Comparison of ENCODE assay signal across 23 mouse cellular contexts in the genomic region with DNA sequence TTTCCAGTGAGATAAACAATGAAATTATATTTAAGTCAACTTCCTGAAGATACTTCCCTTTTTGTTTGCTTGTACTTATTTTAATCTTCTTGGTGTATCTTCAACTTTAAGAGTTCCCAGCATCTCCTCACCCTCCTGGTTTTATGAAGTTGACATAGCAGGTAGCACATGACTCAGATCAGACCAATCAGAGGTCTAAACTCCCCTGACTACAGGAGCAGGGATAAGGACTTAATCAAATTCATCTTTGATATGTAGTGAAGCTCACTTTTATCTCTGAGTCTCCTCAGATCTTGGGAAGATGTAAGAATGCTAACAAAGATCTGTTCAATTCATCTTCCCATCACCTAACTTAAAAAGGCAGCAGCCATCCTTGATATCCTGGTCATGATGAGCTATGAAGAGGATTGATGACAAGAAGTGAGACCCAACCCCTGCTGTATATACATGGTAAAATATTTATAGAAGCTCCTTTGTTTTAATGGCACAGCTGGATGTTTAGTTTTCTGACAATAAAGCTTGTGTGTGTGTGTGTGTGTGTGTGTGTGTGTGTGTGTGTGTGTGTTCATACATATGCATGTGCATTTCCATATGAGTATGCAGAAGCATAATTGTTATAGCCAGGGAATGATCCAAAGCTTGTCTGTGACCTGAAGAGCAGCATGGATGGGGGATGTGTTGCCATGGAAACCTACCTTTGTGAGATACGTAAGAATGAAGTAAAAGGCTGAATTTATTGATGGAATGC. TPM values are rescaled to one million over a fixed set of nuclear protein-coding genes. Genes with fewer than 3 reads are reported as not detected.
DNase-seq lines count a peak whose midpoint lies in the region; ATAC-seq lines count a peak whose summit lies in the region.
"Had no signal": no experiment of that assay in that cellular context is flagged by ENCODE, and none has a peak within 500 bp of the region (broad histone marks: within the 10 kb centered on the region; RNA-seq: fewer than 3 reads in every experiment).

No protein-coding gene starts in this region.

- WGBS in forebrain, embryonic 12.5 days, result 21% methylated on average over 1 of the region's 1 CpGs
- WGBS in forebrain, embryonic 11.5 days, result 45% methylated on average over 1 of the region's 1 CpGs
- WGBS in neural tube, embryonic 13.5 days, result 18% methylated on average over 1 of the region's 1 CpGs
- 11% methylated on average over 1 of the region's 1 CpGs for WGBS in midbrain, embryonic 15.5 days
- WGBS in heart, embryonic 12.5 days, result 59% methylated on average over 1 of the region's 1 CpGs

- H3K36me3 ChIP-seq in forebrain, embryonic 12.5 days (replicated peaks), result no peaks in the 10 kb centered on the region
- H3K36me3 ChIP-seq in forebrain, embryonic 11.5 days (ENCODE audit: control insufficient read depth, insufficient read depth, low read length), result no peaks in the 10 kb centered on the region
- no peaks in the 10 kb centered on the region for H3K36me3 ChIP-seq in neural tube, embryonic 13.5 days
- no peaks in the 10 kb centered on the region for H3K36me3 ChIP-seq in midbrain, embryonic 15.5 days (replicated peaks)
- no peaks in the 10 kb centered on the region for H3K36me3 ChIP-seq in heart, embryonic 12.5 days
- H3K36me3 ChIP-seq: embryonic facial prominence, embryonic 15.5 days; heart, embryonic 15.5 days; kidney, embryonic 15.5 days had no signal

- no peak overlapping the region for H3K9ac ChIP-seq in forebrain, embryonic 12.5 days
- no peak overlapping the region for H3K9ac ChIP-seq in forebrain, embryonic 11.5 days (ENCODE audit: low read length)
- no peak overlapping the region for H3K9ac ChIP-seq in neural tube, embryonic 13.5 days
- H3K9ac ChIP-seq in midbrain, embryonic 15.5 days, result no peak overlapping the region
- no peak overlapping the region for H3K9ac ChIP-seq in heart, embryonic 12.5 days
- H3K9ac ChIP-seq: embryonic facial prominence, embryonic 15.5 days; heart, embryonic 15.5 days; kidney, embryonic 15.5 days had no signal

- H3K27me3 ChIP-seq in forebrain, embryonic 12.5 days, result no peaks in the 10 kb centered on the region
- no peaks in the 10 kb centered on the region for H3K27me3 ChIP-seq in forebrain, embryonic 11.5 days (ENCODE audit: control insufficient read depth, insufficient read depth, low read length)
- H3K27me3 ChIP-seq in neural tube, embryonic 13.5 days, result no peaks in the 10 kb centered on the region
- H3K27me3 ChIP-seq in midbrain, embryonic 15.5 days (replicated peaks), result no peaks in the 10 kb centered on the region
- H3K27me3 ChIP-seq in heart, embryonic 12.5 days (replicated peaks), result no peaks in the 10 kb centered on the region
- H3K27me3 ChIP-seq: embryonic facial prominence, embryonic 15.5 days; heart, embryonic 15.5 days; kidney, embryonic 15.5 days had no signal

- peaks cover 4% of the 10 kb centered on the region; the same call in 1 of the 2 replicates for H3K4me1 ChIP-seq in forebrain, embryonic 12.5 days
- H3K4me1 ChIP-seq in forebrain, embryonic 11.5 days (replicated peaks; ENCODE audit: control insufficient read depth, insufficient read depth, low read length), result no peaks in the 10 kb centered on the region
- no peaks in the 10 kb centered on the region; the same call in 1 of the 2 replicates for H3K4me1 ChIP-seq in neural tube, embryonic 13.5 days (replicated peaks)
- peaks cover 9% of the 10 kb centered on the region for H3K4me1 ChIP-seq in midbrain, embryonic 15.5 days
- H3K4me1 ChIP-seq in heart, embryonic 12.5 days (replicated peaks), result no peaks in the 10 kb centered on the region
- H3K4me1 ChIP-seq: embryonic facial prominence, embryonic 15.5 days; heart, embryonic 15.5 days; kidney, embryonic 15.5 days had no signal

- H3K4me3 ChIP-seq in forebrain, embryonic 12.5 days (replicated peaks), result no peak overlapping the region
- no peak overlapping the region for H3K4me3 ChIP-seq in forebrain, embryonic 11.5 days (ENCODE audit: low read depth, low read length)
- H3K4me3 ChIP-seq in neural tube, embryonic 13.5 days, result no peak overlapping the region
- H3K4me3 ChIP-seq in midbrain, embryonic 15.5 days, result no peak overlapping the region
- H3K4me3 ChIP-seq in heart, embryonic 12.5 days, result no peak overlapping the region
- H3K4me3 ChIP-seq: embryonic facial prominence, embryonic 15.5 days; gastrocnemius, adult 2 months; heart, embryonic 15.5 days; kidney, embryonic 15.5 days had no signal

- no peak overlapping the region for H3K4me2 ChIP-seq in forebrain, embryonic 12.5 days
- no peak overlapping the region for H3K4me2 ChIP-seq in forebrain, embryonic 11.5 days (ENCODE audit: low read depth, low read length, severe bottlenecking)
- H3K4me2 ChIP-seq in neural tube, embryonic 13.5 days, result no peak overlapping the region
- H3K4me2 ChIP-seq in midbrain, embryonic 15.5 days, result no peak overlapping the region
- H3K4me2 ChIP-seq in heart, embryonic 12.5 days, result no peak overlapping the region
- H3K4me2 ChIP-seq: embryonic facial prominence, embryonic 15.5 days; heart, embryonic 15.5 days; kidney, embryonic 15.5 days; liver, embryonic 11.5 days had no signal

- peak; percentile 55; the same call in 1 of the 2 replicates for ATAC-seq in forebrain, embryonic 12.5 days (ENCODE audit: low FRiP score)
- ATAC-seq in forebrain, embryonic 11.5 days (replicated peaks; ENCODE audit: low FRiP score), result no peak
- peak; percentile 40; the same call in 1 of the 2 replicates for ATAC-seq in neural tube, embryonic 13.5 days (ENCODE audit: low read depth)
- peak; percentile 93 for ATAC-seq in midbrain, embryonic 15.5 days (replicated peaks)
- no peak for ATAC-seq in heart, embryonic 12.5 days (ENCODE audit: insufficient number of reproducible peaks, low FRiP score)
- ATAC-seq: intestine, postnatal 0 days had no signal

- no peak overlapping the region for H3K27ac ChIP-seq in forebrain, embryonic 12.5 days
- H3K27ac ChIP-seq in forebrain, embryonic 11.5 days (ENCODE audit: low read depth, low read length), result no peak overlapping the region
- no peak overlapping the region for H3K27ac ChIP-seq in neural tube, embryonic 13.5 days (replicated peaks)
- peak overlapping the region; percentile 56 for H3K27ac ChIP-seq in midbrain, embryonic 15.5 days
- no peak overlapping the region for H3K27ac ChIP-seq in heart, embryonic 12.5 days (ENCODE audit: poor library complexity, severe bottlenecking)
- H3K27ac ChIP-seq: embryonic facial prominence, embryonic 15.5 days; gastrocnemius, adult 2 months; heart, embryonic 15.5 days; kidney, embryonic 15.5 days; stomach, postnatal 0 days had no signal

- no peak for DNase-seq in forebrain, embryonic 11.5 days (ENCODE audit: low spot score)
- DNase-seq in neural tube, embryonic 10.5 days (ENCODE audit: extremely low spot score, low spot score), result no peak
- DNase-seq in kidney, postnatal 25 days, result no peak
- DNase-seq in right cerebral cortex, adult 18-20 months, result no peak
- DNase-seq: adrenal gland, postnatal 14 days; cerebellum, adult 11-12 months; cerebellum, postnatal 14 days; gastrocnemius, adult 2 months; lung, adult 18-20 months; lung, postnatal 14 days had no signal

- no peaks in the 10 kb centered on the region for H3K9me3 ChIP-seq in forebrain, embryonic 12.5 days
- H3K9me3 ChIP-seq in forebrain, embryonic 11.5 days (ENCODE audit: control insufficient read depth, low read length), result no peaks in the 10 kb centered on the region
- no peaks in the 10 kb centered on the region for H3K9me3 ChIP-seq in neural tube, embryonic 13.5 days
- H3K9me3 ChIP-seq in midbrain, embryonic 15.5 days, result no peaks in the 10 kb centered on the region
- H3K9me3 ChIP-seq in heart, embryonic 12.5 days (replicated peaks), result no peaks in the 10 kb centered on the region
- H3K9me3 ChIP-seq: embryonic facial prominence, embryonic 15.5 days; heart, embryonic 15.5 days; kidney, embryonic 15.5 days had no signal

RNA-seq across cellular contexts. Expression of a gene that starts 28.7 kb away (rescaled TPM):
- polyA plus RNA-seq in forebrain, embryonic 12.5 days (2016; fragmentation: Nextera tagmentation; extraction: Ambion mirVana), result not detected in 2 replicates
- not detected in 2 replicates for polyA plus RNA-seq in forebrain, embryonic 11.5 days (2014; fragmentation: Nextera tagmentation; extraction: Ambion mirVana)
- 0.20 TPM in 1 of 2 replicates, not detected in the other for polyA plus RNA-seq in neural tube, embryonic 13.5 days (2015; fragmentation: Nextera tagmentation; extraction: Ambion mirVana)
- 0.22 and 0.37 TPM in 2 replicates for polyA plus RNA-seq in midbrain, embryonic 15.5 days (2015; fragmentation: Nextera tagmentation; extraction: Ambion mirVana)
- not detected in 2 replicates for polyA plus RNA-seq in heart, embryonic 12.5 days (2016; fragmentation: Nextera tagmentation; extraction: Ambion mirVana)
- polyA plus RNA-seq: embryonic facial prominence, embryonic 15.5 days; heart, embryonic 15.5 days; intestine, postnatal 0 days; large intestine, adult 2 months; limb, embryonic 11.5 days; liver, embryonic 11.5 days; stomach, postnatal 0 days; thymus, postnatal 0 days had no signal

Comparison
In these comparisons a context has a peak if more than half of its experiments do, and no peak if none do; other contexts are left out.
1. ATAC-seq: peak in forebrain, embryonic 12.5 days (single experiment), neural tube, embryonic 13.5 days (single experiment) and midbrain, embryonic 15.5 days (single experiment); none in forebrain, embryonic 11.5 days (single experiment) and heart, embryonic 12.5 days (single experiment).